Mouse (Mus musculus) lung, postnatal 0 days (tissue): ENCODE results near the gene Cebpa. TPM values are rescaled to one million over a fixed set of nuclear protein-coding genes. Genes with fewer than 3 reads are reported as not detected.

Experiments
- ATAC-seq: fragments of 200-750 bp; cut with Nextera tagmentation; 2 replicates; pipeline ENCODE4 v1.8.0; 2017; ENCODE audit warnings: moderate library complexity
- DNase-seq: peaks from one replicate; pipeline ENCODE4 v3.0.0-alpha.2; 2016; ENCODE audit warnings: low spot score
- H3K27ac ChIP-seq: fragments of 300-500 bp; sonication (generic); 2 replicates; pipeline ENCODE4 v1.5.1; 2014; ENCODE audit warnings: antibody characterized with exemption, mild to moderate bottlenecking, low read length, mixed read lengths
- H3K27me3 ChIP-seq: fragments of 300-500 bp; sonication (generic); replicated peaks from 2 replicates; pipeline ENCODE4 v1.6.1; 2014; ENCODE audit warnings: low read length, mixed read lengths; ENCODE audit not compliant: insufficient read depth
- H3K36me3 ChIP-seq: fragments of 300-500 bp; sonication (generic); 2 replicates; pipeline ENCODE4 v1.6.1; 2014; ENCODE audit warnings: low read length, mixed read lengths; ENCODE audit not compliant: insufficient read depth
- H3K4me1 ChIP-seq: fragments of 300-500 bp; sonication (generic); 2 replicates; pipeline ENCODE4 v1.6.1; 2014; ENCODE audit warnings: antibody characterized with exemption, low read depth, low read length, mixed read lengths; ENCODE audit not compliant: insufficient read depth
- H3K4me2 ChIP-seq: fragments of 300-500 bp; sonication (generic); replicated peaks from 2 replicates; pipeline ENCODE4 v1.6.1; 2014; ENCODE audit warnings: low read depth, mild to moderate bottlenecking, low read length, moderate library complexity, mixed read lengths
- H3K4me3 ChIP-seq: fragments of 300-500 bp; sonication (generic); 2 replicates; pipeline ENCODE4 v1.5.1; 2014; ENCODE audit warnings: low read depth, low read length
- H3K9ac ChIP-seq: fragments of 300-500 bp; sonication (generic); replicated peaks from 2 replicates; pipeline ENCODE4 v1.6.1; 2014; ENCODE audit warnings: low read depth, mild to moderate bottlenecking
- H3K9me3 ChIP-seq: fragments of 300-500 bp; sonication (generic); 2 replicates; pipeline ENCODE4 v1.6.1; 2016; ENCODE audit warnings: low read length, mixed read lengths
- CTCF ChIP-seq: IDR thresholded peaks from 2 replicates; pipeline ENCODE4 v1.5.1; 2016; ENCODE audit warnings: antibody characterized with exemption, mild to moderate bottlenecking
- EP300 ChIP-seq: IDR thresholded peaks from 2 replicates; pipeline ENCODE4 v1.6.1; 2016; ENCODE audit warnings: antibody characterized with exemption, mild to moderate bottlenecking, control low read depth
- WGBS: fragments of 180-500 bp; shearing (Covaris S2); extraction: QIAGEN DNeasy Blood & Tissue Kit; methylation state at CpG from one replicate; pipeline ENCODE4 v1.1.7; 2014; 5-methylcytosine and 5-hydroxymethylcytosine counted together
- polyA plus RNA-seq: library from polyadenylated mRNA; unstranded; fragments of >200 nt; fragmentation: Nextera tagmentation; extraction: Ambion mirVana; gene quantifications from 2 replicates; pipeline ENCODE4 v1.2.1, GENCODE M21; 2015

The Cebpa gene
- polyA plus RNA-seq, 1 experiment from 2014 or later, result 29.8 TPM

DNA sequence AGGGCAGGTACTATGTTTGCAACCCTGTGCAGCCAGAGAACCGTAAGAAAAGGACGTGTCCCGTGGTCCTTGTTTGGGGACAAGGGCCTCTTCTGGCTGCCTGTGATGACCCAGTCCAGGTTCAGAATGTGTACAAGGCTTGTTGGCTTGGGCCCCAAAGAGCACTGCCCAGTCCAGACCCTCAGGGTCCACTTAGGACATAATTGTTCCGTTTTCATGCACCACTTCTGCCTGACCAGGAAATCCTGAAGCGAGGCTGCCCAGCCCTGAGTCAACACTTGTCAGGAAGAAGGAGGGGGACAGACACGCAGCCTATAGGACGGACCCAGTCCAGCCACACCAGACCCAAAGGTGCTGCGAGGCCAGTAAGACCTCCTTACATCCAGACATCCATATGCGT lies 26.0 kb downstream of the Cebpa start:
- DNase-seq (peak; percentile 91), ATAC-seq (peak; percentile 79)
- H3K27me3 ChIP-seq, result no peaks in the 10 kb centered on the region
- H3K9ac ChIP-seq, result no peak overlapping the region
- H3K4me1 ChIP-seq, result peaks cover 21% of the 10 kb centered on the region; the same call in 1 of the 2 replicates
- TF ChIP-seq CTCF, result no peak
- peak; percentile 86; the same call in 1 of the 2 replicates for TF ChIP-seq EP300
- H3K4me2 ChIP-seq, result no peak overlapping the region
- no peaks in the 10 kb centered on the region for H3K36me3 ChIP-seq
- H3K27ac ChIP-seq, result peak overlapping the region; percentile 80; the same call in 1 of the 2 replicates
- H3K4me3 ChIP-seq, result no peak overlapping the region
- 44% methylated on average over 9 of the region's 9 CpGs for WGBS
- H3K9me3 ChIP-seq, result no peaks in the 10 kb centered on the region

DNA sequence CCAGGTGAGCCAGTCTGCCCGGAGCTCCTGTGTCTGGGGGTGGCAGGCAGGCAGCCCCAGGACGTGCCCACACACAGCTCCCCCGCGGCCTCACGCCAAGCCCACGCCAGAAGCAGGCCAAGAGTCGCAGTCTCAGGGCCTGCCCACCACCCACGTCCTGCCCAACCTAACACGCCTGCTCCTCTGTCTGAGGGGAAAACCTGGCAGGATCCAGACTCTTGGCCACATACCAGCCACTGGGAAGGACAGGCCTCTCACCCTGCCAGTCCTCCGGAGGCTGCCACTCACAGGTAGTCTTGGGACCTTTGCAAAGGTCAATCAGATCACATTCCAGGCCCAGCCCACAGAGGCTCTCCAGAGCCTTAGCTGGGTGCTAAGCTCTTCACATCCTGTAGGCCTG lies 27.2 kb downstream of the Cebpa start:
- Histone ChIP-seq H3K4me1 (peaks cover 21% of the 10 kb centered on the region; the same call in 1 of the 2 replicates), H3K9me3 (no peaks in the 10 kb centered on the region), H3K27me3 (no peaks in the 10 kb centered on the region), H3K9ac (no peak overlapping the region), H3K4me3 (no peak overlapping the region), H3K4me2 (no peak overlapping the region), H3K27ac (peak overlapping the region; percentile 80), H3K36me3 (no peaks in the 10 kb centered on the region)
- DNase-seq (peak; percentile 87), ATAC-seq (peak; percentile 70)
- WGBS, result 37% methylated on average over 10 of the region's 10 CpGs
- TF ChIP-seq CTCF (no peak), EP300 (no peak; the same call in 1 of the 2 replicates)

DNA sequence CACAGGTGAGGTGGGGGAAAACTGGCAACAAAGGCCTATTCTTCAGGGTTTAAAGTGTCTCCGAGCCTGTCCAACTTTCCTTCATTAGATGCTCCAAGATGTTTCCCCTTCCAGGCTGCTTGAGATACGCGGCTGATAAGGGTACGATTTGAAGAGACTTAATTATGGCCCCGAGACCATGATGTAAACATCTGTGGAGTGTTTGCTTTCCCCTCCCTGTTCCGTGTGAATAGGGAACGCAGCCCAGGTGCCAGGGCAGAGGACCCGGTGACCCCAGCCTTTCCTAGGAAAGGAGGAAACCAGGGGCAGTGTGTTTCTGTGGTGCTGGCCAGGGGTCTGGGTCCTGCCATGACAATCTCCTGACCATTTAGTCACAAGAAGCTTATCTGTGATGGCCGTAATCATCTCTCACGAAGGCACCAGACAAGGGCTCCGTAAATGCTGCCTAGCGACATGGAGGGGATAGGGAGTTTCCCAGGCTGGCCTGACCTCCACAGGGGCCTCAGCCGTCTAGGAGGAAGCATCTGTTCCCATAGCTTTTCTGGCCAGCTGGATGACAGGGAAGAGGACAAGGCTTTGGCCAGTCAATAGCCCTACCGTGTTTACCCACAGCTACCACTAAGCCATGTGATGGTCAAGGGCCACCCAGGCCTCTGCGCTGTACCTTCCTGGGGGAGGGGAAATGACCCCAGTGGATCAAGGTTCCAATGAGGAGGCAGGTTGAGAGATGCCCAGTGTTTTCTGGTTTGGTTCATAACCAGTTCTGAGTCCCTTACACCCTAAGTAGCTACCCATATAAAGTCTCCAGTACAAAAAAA lies 30.7 kb downstream of the Cebpa start:
- Histone ChIP-seq H3K9ac (no peak overlapping the region), H3K27ac (peak overlapping the region; percentile 60; the same call in 1 of the 2 replicates), H3K4me2 (no peak overlapping the region), H3K9me3 (no peaks in the 10 kb centered on the region), H3K27me3 (no peaks in the 10 kb centered on the region), H3K4me1 (peaks cover 14% of the 10 kb centered on the region; the same call in 1 of the 2 replicates), H3K36me3 (no peaks in the 10 kb centered on the region), H3K4me3 (no peak overlapping the region)
- DNase-seq (peak; percentile 60), ATAC-seq (peak; percentile 18)
- peak; percentile 63; the same call in 1 of the 2 replicates for TF ChIP-seq EP300
- TF ChIP-seq CTCF, result no peak
- WGBS, result 26% methylated on average over 15 of the region's 15 CpGs

DNA sequence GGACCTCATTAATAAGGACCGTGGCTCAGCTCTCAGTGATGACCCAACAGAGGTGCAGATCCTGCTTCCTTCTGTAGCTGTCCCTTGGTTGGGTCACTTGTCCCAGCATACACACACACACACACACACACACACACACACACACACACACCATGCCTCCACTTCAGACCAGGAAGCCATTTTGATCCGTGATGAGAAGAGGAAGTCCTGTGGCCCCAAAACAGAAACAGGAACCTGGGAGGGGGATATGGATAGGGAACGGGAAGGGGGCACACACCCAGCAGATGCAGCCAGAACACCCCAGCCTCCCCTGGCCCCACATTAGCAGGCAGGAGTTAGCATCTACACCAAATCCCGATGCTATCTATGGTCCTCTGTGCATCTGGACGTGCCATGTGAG lies 31.8 kb downstream of the Cebpa start:
- H3K4me1 ChIP-seq, result peaks cover 13% of the 10 kb centered on the region; the same call in 1 of the 2 replicates
- 78% methylated on average over 5 of the region's 5 CpGs for whole genome bisulfite sequencing
- H3K36me3 ChIP-seq, result no peaks in the 10 kb centered on the region
- DNase-seq, result no peak
- H3K27me3 ChIP-seq, result no peaks in the 10 kb centered on the region
- H3K9me3 ChIP-seq, result no peaks in the 10 kb centered on the region
- ATAC-seq, result no peak
- H3K4me3 ChIP-seq, result no peak overlapping the region
- H3K27ac ChIP-seq, result no peak overlapping the region
- no peak overlapping the region for H3K4me2 ChIP-seq
- TF ChIP-seq EP300 (no peak), CTCF (no peak)
- H3K9ac ChIP-seq, result no peak overlapping the region

DNA sequence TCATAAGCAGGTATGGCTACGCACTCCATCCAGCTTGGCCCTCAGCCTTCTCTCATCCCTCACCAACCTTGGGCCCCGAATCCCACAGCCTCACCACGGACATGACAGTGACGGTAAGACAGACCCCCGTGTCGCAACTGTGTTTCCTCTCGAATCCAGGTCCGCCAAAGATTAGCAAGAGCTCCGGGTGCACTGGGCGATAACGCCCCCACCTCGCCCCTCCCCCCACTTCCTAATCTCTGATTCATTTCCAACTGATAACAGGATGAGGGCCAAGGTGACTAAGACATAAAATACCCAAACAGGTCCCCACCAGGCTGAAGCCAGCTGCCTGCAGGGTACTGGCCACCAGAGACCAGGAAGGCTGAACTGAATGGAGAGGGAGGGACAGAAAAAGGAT lies 35.4 kb downstream of the Cebpa start:
- H3K36me3 ChIP-seq, result no peaks in the 10 kb centered on the region
- no peak overlapping the region for H3K9ac ChIP-seq
- H3K27me3 ChIP-seq, result no peaks in the 10 kb centered on the region
- H3K4me3 ChIP-seq, result no peak overlapping the region
- no peak for TF ChIP-seq CTCF
- TF ChIP-seq EP300, result no peak
- ATAC-seq (no peak), DNase-seq (no peak)
- WGBS, result 50% methylated on average over 12 of the region's 12 CpGs
- no peak overlapping the region for H3K4me2 ChIP-seq
- H3K4me1 ChIP-seq, result peaks cover 6% of the 10 kb centered on the region; the same call in 1 of the 2 replicates
- H3K9me3 ChIP-seq, result no peaks in the 10 kb centered on the region
- H3K27ac ChIP-seq, result no peak overlapping the region

DNA sequence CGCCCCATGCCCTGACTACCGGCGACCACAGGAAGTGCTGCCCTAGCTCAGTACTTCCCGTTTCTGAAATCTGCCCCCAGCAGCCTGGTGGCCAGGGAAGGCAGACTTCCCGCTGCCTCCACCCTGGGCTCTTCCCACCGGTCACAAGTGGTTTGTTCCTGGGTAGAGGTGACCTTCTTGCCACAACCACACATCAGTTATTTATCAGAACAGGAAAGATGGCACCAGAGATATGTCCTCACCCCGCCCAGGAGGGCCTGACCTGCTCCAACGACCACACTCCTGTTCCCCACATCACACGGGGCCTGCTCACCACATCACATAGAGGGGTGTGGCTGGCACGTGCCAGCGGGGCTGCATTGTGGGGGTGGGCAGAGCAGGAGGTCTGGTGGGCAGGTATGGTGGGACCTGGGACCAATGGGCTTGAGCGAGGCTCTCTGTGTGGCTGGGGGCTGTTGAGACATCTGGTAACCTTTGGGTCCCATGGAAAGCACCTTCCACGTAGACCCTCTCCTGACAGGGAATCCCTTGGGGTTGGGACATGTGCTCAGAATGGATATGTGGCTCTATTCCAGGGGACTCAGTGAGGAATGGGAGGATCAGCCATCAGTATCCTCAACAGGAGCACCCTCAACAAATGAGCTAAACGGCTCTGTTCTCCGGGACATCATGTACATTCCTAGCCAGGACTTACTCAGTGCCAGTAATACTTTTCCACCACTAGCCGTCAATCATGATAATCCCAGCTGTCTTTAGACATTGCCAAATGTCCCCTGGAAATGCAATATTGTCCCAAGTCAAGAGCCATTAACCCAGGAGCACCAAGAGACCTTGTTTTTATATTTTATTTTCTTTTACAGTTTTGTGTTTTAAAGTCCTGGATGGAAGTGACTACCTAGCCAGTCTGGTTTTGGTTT lies 37.7 kb downstream of the Cebpa start:
- H3K36me3 ChIP-seq, result no peaks in the 10 kb centered on the region
- no peaks in the 10 kb centered on the region for H3K9me3 ChIP-seq
- WGBS, result 53% methylated on average over 16 of the region's 16 CpGs
- H3K27me3 ChIP-seq, result no peaks in the 10 kb centered on the region
- DNase-seq, result peak; percentile 72
- H3K27ac ChIP-seq, result no peak overlapping the region
- H3K4me1 ChIP-seq, result no peaks in the 10 kb centered on the region
- no peak overlapping the region for H3K4me3 ChIP-seq
- TF ChIP-seq CTCF (peak; percentile 10; the same call in 1 of the 2 replicates), EP300 (peak; percentile 56; the same call in 1 of the 2 replicates)
- no peak overlapping the region for H3K9ac ChIP-seq
- no peak overlapping the region for H3K4me2 ChIP-seq
- no peak; the same call in none of the 2 replicates for ATAC-seq
